Mouse (Mus musculus): ENCODE measurements around the gene Krtcap2.
A peak's percentile ranks its signal among the peaks of the same experiment; 100 is the strongest.

The Krtcap2 gene

DNA sequence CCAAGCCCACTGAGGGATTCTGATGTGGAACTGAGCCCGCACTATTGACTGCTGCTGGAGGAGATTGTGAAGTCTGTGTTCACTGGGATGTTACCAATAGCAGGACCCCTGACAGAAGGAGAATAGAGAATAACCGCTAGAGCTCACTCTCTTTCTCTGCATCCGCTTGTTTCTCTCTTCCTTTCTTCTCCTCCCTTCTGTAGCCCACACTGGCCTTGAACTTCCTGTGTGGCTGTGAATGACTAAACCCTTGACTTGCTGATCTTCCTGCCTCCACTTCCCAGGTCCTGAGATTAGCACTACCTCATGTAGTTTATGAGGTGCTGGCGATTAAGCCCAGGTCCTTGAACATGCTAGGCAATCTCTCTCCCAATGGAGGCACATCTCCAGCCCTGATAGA, 1.7 kb downstream of the Krtcap2 start:
- no peak for DNase-seq (ENCODE audit: low spot score)

DNA sequence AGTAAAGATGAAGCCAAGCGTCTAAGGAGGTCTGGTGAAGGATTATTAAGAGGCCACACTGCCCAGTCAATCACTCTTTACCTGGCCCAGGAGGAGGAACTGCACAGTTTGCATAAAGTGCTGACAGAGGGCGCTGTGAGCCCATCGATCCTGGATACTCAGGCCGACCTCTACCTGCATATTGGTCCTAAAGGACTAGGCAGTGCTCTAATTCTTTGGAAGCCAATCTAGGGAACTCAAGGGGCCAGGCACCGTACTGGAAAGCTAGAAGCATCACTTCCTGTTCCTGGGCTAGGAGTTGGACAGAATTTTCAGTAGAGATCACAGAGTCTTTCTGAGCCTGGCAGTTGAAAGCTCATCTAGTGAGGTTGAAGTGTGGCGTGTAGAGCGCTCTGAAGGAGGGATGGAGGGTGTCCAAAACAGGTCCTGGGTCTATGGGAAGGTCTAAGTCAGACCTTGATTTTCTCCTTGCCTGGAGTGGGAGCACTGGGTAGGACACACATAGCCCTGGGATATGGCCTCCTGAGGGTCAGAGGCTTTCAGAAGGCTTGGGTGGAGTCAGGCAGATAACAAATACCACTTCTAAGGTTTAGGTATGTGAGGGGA, 4.8 kb downstream of the Krtcap2 start:
- no peak for DNase-seq (ENCODE audit: low spot score)

DNA sequence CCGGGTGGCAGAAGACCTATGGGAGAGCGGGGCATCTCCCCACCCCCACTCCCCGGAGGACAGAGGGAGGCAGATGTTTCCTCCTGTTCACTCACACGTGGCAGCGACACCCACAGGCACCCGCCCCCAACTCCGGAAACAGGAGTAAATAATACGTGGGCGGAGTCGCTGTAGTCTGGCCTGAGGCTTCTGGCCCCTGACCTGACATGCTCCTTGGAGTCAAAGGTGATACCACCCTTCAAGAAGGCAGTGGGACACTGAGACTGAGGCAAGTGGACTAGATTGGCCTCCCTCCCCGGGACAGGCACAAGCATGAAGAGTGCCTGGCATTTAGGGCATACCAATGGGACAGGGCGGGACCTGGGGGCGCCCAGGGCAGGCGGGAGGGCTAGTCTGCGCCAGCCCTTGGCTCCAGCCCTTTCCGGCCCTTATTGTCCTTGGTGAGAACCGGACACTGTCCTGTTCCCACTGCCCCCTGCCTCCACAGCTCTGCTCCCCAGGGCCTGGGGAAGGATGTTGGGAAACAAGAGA, 5.7 kb downstream of the Krtcap2 start:
- DNase-seq (ENCODE audit: low spot score), result no peak

DNA sequence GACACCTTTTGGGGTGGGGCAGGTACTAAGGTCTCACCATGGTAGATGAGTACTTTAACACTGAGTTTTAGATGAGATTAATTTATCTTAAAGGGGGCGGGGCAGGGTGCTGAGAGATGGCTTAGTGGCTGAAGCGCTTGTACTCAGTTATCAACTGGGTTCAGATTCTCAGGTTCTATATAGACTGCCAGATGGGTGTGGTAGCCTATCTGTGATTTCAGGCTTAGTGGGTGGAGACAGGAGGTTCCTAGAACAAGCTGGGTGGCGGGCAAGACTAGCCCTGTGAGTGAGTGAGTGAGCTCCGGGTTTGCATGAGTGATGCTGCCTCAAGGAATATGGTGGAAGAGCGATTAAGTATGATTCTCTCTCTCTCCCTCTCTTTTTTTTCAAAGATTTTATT, 9.2 kb downstream of the Krtcap2 start:
- no peak for DNase-seq (ENCODE audit: low spot score)

DNA sequence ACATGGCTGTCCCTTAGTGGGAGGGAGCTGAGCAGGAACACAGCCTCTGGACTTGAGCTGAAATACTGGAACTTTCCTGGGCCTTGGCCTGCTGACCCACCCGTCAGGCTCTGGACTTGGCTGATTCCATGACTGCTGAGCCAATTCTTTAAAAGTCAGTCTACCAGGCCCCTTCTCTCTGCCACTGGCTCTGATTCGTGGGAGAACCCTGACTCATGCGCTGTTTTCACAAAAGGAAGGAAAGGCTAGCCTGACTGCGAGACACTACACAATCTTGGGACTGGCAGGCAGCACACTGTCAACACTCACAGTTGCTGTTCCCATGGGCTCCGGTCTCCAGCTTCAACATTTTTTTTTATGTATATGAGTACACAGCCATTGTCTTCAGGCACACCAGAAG, 10.4 kb downstream of the Krtcap2 start:
- DNase-seq (ENCODE audit: low spot score), result no peak

DNA sequence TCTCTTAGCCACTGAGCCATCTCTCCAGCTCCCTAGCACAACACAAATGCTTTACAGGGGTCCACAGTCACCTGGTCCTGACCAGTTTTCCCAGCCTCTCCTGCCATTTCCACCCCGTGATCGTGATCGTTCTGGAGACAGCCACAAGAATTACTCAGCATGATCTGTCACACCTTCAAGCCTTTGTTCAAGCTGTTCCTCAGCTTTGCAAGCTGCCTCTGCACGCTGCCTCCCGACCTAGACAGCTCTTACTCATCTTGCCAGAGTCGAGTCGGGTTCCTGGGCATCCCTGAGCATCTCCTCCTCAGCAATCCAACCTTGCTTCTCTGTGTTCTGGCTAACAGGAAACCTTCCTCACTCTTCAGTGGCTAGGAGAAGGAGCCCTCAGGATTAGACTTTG, 13.3 kb downstream of the Krtcap2 start, which contains the start of gene Dpm3:
TSS of gene Dpm3 (plus strand) at position 283 of the 400 bp plus-strand sequence.
- DNase-seq (ENCODE audit: low spot score), result no peak

DNA sequence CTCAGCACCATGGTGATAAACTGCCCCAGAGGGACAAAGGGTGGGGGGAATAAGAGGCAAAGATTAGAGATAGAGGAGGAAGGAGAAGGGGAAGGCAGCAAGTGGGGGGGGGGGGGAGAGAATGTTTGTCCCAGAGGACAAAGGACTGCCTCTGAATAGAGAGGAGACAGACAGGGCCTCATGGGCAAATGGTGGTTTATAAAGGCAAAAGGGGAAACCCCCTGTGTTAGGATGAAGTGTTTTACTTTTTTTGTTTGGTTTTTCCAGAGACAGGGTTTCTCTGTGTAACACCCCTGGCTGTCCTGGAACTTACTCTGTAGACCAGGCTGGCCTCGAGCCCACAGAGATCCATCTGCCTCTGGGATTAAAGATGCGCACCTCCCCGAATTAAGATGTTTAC, 14.4 kb downstream of the Krtcap2 start:
- no peak for DNase-seq (ENCODE audit: low spot score)

DNA sequence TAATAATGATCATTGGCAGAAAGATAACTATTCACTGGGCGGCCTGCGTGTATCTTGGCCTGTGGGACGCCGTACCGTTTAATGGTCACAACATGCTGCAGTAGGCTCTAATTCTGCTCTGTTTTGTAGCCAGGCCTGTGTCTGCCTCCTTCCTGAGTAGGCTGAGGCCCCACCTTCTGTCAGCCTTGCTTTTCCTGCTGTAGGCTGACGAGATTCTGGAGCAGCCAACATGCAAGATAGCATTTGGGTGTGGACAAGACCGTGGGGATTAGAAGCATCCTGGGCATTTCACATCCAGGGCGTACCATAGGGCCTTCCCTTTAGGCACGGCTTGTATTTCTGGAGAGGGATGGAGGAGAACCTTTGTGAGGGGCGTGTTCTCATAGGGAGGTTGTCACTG, 16.7 kb downstream of the Krtcap2 start:
- no peak for DNase-seq (ENCODE audit: low spot score)

DNA sequence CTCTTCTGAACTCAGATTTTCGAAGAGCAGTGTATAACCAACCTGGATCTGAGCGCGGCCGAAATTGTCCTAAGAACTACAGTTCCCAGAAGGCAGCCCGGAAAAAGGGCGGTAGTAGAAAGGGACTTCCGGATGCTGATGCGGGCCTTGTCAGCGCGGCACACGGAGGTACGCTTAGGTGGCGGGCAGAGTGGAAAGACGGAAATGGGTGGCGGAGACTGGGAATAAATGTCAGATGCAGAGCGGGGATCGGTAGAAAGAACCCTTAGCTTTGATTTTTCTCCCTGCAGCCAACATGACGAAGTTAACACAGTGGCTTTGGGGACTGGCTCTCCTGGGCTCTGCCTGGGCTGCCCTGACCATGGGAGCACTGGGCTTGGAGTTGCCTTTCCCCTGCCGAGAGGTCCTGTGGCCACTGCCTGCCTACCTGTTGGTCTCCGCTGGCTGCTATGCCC, 20.7 kb downstream of the Krtcap2 start:
- DNase-seq (ENCODE audit: low spot score), result peak; percentile 51

DNA sequence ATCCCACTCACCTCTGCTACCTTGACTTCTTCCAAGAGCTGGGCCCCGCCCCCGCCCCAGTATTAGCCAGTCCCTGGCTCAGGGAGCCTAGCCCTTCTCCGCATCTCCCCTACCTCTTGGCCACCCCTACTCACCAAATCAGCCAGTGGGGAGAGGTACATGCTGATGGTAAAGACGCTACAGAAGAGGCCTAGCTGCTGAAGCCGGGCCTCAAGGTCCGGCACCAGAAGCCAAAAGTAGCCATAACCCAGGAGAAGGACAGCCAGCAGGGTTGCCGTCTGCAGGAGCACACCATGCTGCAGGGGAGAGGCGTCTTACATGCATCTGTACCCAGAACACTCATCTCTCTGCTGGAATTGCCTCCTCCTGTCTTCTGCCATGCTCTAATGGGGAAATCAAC, 23.1 kb downstream of the Krtcap2 start:
- DNase-seq (ENCODE audit: low spot score), result no peak

DNA sequence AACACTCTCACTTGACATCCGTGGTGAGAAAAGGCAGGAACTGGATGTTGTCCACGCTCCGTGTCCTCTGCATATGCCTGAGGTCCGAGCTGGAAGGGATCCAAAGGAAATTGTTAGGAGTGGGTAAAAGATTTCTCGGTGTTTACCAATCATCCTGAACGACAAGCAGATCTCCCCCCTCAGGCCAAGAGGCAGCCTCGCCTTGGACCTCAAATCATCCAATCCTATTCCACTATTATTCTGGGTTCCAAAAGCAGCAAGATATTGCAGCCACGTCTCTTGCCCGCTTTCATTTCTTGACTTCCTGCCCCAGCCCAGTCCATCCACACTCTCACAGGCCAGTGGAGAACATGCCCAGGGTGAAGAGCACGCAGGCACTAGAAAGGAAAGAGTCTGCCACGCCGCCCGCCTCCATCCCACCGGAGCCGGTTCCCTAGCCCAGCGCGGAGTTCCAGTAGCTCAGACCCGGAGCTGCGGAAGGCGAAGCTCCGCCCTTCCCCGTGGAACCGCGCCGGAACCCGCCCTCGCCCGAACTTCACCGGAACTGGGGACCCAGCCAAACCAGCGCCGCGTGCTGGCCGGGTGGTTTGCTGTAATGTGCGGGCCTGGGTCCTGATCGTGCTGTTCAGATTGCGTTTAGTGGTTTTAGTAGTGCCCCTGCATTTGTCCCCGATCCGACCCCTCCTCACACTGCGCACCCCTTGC, 24.4 kb downstream of the Krtcap2 start, which contains the start of gene Slc50a1:
TSS of gene Slc50a1 (minus strand) at position 520 of the 705 bp plus-strand sequence.
- DNase-seq (ENCODE audit: low spot score), result peak; percentile 84

DNA sequence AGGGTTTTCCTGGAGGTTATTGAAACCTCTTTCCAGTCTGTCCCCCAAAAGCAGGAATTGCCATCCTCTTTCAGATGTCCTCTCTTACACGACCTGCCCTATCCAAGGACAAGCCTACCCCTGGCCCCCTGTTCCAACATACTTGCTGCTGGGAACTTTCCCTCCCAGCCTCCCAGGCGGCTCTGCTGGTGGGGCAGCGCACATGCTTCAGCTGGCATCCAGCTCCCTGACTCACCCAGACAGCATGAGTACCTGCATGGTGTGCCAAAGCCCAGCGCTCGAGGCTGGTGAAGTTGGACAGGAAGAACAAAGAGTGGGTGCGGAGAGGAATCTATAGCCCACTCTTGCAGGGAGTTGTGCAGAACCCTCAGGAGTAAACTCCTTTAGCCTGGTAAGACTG, 25.1 kb downstream of the Krtcap2 start:
- DNase-seq (ENCODE audit: low spot score), result peak; percentile 22

DNA sequence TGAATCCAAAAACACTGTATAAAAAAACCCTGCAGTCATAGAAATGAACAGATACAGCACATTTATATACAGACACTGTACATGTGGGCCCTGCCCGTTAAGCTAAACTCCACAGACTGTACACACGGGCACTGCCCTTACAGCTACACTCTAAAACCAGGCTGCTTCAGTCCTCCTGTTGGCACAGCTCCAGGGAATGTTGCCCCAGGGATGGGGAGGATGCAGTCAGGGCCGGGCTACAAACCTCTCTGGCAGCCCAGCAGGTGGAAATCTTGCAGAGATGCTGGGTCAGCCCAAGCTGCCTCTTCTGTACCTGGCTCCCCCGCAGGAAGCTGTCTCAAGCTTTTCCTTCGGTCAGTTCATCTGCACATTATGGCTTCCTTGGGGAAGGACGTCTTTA, 26.0 kb downstream of the Krtcap2 start:
- no peak for DNase-seq (ENCODE audit: low spot score)

DNA sequence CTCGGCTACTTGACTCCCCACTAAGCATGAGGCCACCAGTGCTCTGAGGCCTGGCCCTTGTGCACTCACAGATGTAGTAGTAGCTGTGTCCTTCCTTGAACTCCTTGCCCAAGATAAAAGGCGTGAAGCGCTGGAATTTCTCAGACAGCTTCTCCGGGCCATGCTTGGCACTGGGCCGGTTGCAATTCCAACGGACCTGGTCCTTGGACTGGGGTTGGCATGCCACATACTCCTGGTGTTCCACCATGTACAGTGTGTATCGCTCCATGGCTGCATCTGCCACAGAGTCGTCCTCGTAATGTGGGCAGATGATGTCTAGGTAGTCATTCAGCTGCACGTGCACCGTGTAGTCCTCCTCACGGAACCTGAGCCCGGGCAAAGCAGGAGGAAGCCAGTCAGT, 30.3 kb downstream of the Krtcap2 start:
- DNase-seq (ENCODE audit: low spot score), result no peak

DNA sequence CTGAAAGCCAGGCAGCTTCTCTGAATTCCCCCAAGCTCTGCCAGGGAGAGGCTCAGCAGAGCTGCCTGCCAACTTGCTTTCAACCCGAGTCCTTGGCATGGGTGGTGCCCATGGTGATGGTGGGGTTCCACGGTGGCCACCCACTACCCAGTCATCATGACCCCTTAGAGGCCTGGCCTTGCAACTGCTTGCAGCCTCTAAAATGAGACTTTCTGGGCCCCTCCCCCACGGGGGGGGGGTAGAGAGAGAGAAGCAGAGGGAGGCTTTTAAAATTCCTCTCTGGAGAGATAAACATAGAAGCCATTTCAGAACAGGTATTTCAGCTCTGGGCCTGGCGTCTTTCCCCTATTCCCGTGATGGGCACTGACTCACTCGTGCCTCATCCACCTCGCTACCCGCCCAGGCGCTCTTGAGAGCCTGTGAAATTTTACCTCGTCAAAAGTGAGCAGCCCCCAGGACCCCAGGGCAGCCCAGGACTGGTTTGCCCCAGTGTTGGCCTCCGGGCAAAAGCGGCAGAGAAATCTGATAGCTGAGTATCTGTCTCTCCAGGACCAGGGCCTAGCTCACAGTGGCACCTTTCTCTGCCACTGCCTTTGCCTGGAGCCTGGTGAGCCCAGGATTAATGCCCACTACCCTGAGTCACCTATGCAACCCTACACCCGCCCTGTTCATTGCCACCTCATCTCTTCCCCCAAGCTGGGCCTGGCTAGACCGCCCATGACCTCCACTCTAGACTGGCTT, 31.7 kb downstream of the Krtcap2 start:
- DNase-seq (ENCODE audit: low spot score), result no peak

DNA sequence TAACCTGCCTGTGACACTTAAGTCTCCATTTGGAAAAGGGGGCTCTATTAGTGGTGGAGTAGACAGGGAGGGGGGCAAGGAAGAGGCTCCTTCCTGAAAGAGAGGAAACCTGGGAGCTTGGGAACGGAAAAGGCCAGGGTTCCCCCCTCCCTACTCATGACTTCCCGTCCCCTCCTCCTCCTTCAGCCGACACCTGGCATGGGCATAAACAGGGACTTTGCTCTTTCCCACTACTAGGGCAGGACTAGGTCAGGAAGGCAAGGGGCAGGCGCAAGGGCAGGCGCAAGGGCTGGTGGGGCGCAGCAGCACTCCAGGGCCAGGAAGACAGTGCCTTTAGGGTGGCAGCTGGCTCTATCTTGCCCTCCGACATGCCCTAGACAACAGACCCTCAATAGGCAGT, 32.3 kb downstream of the Krtcap2 start:
- no peak for DNase-seq (ENCODE audit: low spot score)

DNA sequence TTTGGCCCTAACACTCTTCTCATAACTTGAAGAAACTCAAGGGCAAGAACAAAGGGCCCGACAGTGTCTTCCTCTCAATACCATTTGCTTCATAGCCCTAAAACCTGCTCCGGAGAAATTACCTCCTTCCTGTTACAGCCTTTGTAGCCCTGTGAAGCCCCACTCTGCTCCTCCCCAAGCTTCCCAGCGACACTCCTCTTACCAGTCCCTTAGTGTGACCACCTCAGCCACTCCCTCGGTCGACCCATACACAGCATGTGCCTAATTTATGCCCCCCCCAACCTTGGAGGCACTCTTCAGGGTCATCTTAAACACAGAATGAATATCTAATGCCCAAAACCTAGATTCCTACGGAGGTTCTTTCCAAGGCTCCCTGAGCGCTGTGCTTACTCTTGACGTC, 32.9 kb downstream of the Krtcap2 start:
- no peak for DNase-seq (ENCODE audit: low spot score)

DNA sequence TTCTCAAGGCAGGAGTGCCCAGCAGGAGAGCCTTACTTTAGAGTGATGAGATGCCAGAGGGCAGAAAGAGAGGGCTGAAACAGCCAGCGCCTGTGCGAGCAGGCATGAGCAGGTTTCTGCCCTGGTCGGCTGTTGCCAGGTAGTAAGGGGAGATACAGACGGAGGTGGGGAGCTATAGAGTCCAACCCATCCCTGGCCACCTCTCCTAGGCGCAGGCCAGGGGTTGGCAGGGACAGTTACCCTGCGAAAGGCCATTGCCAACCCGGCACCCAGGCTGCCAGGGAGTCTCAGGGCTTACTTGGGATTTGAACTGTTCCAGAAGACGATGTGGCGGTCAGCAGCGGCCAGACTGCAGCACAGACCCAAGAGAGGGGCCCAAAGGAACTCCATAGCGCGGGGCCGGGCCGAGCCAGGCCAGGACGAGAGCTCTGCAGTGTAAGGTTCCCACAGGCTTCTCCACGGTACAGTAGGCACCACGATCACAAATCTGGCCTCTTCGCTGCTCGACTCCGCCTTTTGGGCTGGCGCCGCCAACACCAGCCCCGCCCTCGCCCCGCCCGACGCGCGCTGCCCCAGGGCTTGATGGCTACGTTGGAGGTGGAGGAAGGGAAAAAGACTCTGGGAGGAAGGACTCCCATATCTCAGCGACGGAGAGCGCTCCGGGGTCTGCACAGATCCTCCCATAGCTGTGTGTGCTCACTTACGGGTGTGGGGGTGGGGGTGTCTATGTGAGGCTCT, 33.6 kb downstream of the Krtcap2 start:
- DNase-seq (ENCODE audit: low spot score), result peak; percentile 69

DNA sequence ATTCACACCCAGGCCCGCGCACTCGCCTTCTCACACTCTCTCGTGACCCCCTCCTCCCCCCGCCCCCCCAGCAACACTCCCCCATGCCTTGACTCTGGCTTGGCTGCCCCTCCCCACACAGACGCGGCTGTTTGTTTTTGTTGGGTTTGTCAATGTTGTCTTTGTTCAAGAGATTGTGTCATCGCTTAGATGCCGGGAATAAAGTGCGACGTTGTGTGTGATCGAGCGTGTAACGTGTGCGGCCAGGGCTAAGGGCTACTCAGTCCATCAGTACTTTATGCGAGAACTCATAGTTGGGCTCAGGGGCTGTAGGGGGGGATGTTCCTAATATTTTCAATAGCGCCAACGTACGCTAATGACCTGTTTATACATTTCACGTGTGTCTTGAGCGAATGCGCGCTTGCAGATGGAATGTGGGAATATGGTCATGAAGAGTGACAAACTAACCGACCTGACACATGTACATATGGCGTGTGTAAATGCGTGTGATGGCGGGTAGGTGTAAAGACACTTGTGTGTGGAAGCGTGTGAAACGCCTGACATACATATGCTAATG, 34.4 kb downstream of the Krtcap2 start:
- DNase-seq (ENCODE audit: low spot score), result no peak

DNA sequence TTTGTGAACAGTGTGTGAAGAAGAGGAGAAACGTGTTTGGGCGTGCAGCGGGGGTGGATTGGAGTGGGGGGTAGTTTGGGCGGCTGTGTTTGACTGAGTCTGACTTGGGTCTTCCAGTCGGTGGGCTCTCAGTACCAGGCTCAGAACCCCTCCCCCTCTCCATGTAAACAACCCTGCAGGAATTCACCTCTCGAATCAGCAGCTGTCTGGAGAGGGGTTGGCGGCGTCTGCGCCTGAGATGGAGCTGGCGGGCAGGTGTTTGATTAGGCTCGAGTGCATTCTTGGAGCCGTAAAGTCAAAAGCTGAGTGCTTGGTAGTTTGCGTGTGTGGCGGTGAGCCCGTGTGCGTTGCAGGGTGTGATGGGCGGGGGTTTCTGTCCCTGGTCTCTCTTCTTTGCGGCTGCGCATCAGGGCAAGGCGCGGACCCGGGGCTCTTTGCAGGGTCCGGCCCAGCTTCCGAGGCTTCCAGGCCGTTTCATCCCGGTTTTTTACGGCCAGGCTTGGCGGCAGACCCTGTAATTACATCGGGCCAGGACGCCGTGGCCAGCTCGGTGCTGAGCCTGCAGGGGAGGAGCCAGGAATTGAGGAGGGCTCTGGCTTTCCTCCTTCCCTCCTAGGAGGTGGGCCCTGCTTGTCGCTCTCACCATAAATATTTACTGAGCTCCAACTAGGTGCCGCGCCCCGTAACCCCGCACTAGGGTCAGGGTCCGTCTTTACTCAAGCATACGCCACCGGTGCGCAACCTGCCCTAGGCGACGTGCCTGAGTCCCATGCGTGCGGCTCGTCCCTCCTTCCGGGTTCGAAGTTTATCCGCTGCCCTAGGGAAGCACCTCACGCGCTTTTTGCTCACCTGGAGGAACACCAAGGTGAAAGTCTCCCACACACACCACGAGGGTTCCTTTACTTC, 35.1 kb downstream of the Krtcap2 start, which contains the start of gene Efna1:
TSS of gene Efna1 (minus strand) at position 537 of the 906 bp plus-strand sequence.
- peak; percentile 48 for DNase-seq (ENCODE audit: low spot score)

All from ovary, postnatal 14 days (tissue).